Mouse (Mus musculus): Measurements from ENCODE around the gene Tmem80.

Gene Tmem80

GRCm38 (mm10) chr7:141327469-141328372, at the start of gene Tmem80, which contains the start of gene Deaf1:
Tmem80 (plus strand) TSS chr7:141327739.
Deaf1 (minus strand) TSS chr7:141327690.
- ChIA-PET CTCF (interaction anchor here in 3 of 4 experiments (0.6 to 1.7 kb wide), 9 partner anchors 11 to 150 kb away, joined by 3 to 10 read pairs (median 4); partner anchors contain the start of gene Eps8l2 (in 2 of the 3)), POLR2A (interaction anchor here (0.5 to 7.7 kb wide), 53 partner anchors 12 to 608 kb away, joined by 3 to 110 read pairs (median 4); partner anchors contain the start of genes Eps8l2 (in 3 of the 4), Rassf7 (in 2 of the 4), Taldo1 (in 2 of the 4) and Pgghg (in 1 of the 4))

DNA sequence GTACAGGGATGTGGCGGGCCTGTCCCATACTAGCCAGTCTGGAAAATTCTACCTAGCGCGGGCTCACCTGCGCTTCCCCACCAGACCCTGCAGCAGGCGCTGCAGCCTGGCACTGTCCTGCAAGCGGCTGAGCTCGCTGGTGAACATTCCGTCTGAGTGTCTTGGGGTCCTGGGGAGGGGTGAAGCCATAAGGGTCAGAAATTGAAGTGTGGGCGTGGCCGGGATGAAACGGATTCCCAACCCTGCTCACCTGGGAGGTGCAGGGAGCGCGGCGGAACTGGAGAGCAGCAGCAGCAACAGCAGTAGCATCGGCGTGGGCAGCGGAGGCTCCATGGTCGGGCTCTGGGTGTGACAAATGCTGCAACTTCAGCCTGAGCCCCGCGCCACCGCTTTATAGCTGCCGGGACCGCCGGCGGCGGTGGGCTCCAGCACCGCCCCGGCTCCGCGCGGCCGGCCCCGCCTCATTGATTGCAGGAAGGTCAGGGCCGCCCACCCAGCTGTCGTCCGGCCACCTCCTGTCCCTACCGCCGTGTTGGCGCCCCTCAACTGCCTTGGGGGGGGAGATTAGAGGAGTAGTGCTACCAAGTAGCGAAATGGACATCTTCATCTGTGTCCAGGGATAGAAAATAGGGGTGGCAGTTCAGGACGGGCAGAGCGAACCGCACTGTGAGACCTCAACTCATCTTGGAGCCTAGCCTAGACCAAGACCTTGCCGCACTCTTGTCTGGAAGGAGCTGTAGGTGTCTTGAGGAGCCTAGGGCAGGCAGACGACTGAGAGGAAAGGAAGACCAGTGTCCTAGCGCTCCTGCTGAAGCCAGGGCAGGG, 48.6 kb upstream of the Tmem80 start, which contains the start of gene Sct:
Sct (minus strand) TSS at position 368 of the 825 bp plus-strand sequence.
- POLR2A ChIA-PET, result interaction anchor here in 3 of 4 experiments (0.8 to 4.0 kb wide), 36 partner anchors 9 to 320 kb away, joined by 3 to 32 read pairs (median 4); partner anchors contain the start of genes Taldo1 (in 2 of the 3), Deaf1 (in 1 of the 3), Irf7 (in 1 of the 3) and Rassf7 (in 1 of the 3)
- CTCF ChIA-PET, result interaction anchor here (0.5 to 1.8 kb wide), 27 partner anchors 9 to 202 kb away, joined by 3 to 10 read pairs (median 3); partner anchors contain the start of genes Irf7 (in 2 of the 4), Taldo1 (in 2 of the 4) and Eps8l2 (in 1 of the 4)

DNA sequence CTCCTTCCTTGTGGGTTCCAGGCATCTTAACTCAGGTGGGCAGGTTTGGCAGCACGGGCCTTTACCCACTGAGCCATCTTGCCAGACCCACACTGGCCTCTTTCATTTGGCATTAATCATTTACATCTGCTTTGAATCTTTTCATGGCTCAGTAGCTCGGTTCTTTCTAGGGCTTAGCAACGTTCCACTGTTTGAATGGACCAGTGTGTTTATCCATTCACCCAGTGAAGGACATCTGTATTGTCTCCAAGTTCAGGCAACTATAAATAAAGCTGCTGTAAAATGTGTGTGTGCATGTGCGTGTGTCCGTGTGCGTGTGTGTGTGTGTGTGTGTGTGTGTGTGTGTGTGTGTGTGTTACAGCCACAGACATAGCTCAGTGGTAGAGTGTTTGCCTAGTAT, 46.1 kb upstream of the Tmem80 start:
- POLR2A ChIA-PET, result interaction anchor here in 2 of 4 experiments (0.6 to 1.4 kb wide), 6 partner anchors 7 to 950 kb away, joined by 3 to 4 read pairs (median 3); no protein-coding TSS in a partner anchor
- CTCF ChIA-PET, result interaction anchor here in 1 of 4 experiments (1.6 kb wide), 1 partner anchor 29 kb away, joined by 4 read pairs; no protein-coding TSS in a partner anchor

GRCm38 (mm10) chr7:141282756-141283155, 44.8 kb upstream of the Tmem80 start:
- POLR2A ChIA-PET, result interaction anchor here in 2 of 4 experiments (0.7 to 1.5 kb wide), 3 partner anchors 10 to 43 kb away, joined by 3 to 4 read pairs (median 3); no protein-coding TSS in a partner anchor
- CTCF ChIA-PET, result interaction anchor here in 2 of 4 experiments (0.5 to 0.6 kb wide), 2 partner anchors 11 to 270 kb away, joined by 4 to 7 read pairs; no protein-coding TSS in a partner anchor

DNA sequence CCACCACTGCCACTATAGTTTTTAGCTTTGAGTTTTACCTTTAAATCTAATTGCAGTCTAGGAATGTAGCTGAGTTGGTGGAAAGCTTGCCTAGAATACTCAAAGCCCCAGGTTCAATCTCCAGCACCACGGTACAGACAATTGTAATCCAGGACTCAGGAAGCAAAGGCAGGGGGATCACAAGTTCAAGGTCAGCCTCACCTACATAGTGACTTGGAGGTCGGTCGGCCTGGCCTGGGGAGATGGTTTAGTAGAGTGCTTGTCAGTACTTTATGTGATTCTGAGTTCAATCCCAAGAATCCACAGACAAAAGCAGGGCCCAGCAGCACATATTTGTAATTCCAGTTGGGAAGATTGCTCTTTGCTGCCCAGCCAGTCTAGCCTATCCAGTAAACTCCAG, 39.5 kb upstream of the Tmem80 start:
- ChIA-PET CTCF (interaction anchor here (0.6 to 1.2 kb wide), 4 partner anchors 9 to 410 kb away, joined by 3 to 5 read pairs (median 4); partner anchors contain the start of gene Sct (in 1 of the 4)), POLR2A (interaction anchor here in 1 of 4 experiments (1.0 to 1.6 kb wide), 4 partner anchors 7 to 40 kb away, joined by 3 to 7 read pairs (median 4); partner anchors contain the start of genes Deaf1, Irf7, Sct and Tmem80)

DNA sequence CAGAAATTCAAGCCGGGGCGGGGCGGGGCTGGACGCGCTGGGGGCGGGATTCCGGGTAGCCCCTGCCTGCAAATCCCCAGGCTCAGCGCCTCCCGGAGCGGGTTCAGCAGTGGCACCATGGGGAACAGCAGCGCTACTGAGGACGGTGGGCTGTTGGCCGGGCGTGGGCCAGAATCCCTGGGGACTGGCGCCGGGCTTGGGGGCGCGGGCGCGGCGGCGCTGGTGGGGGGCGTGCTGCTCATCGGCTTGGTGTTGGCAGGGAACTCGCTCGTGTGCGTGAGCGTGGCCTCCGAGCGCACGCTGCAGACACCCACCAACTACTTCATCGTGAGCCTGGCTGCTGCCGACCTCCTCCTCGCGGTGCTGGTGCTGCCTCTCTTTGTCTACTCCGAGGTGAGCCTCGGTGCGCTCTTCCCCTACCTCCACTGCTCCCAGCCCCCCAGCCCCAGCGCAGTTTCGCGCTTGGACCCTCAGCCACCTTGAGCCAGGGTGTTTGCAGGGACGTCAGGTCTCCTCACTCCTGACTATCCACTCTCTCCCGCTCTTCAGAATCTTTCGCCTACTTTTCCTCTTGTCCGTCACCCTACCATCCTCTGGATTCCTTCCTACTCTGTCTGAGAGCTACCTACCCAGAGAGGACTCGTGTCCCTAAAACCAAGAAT, 35.5 kb upstream of the Tmem80 start, which contains the start of gene Drd4:
Drd4 (plus strand) TSS at position 86 of the 662 bp plus-strand sequence.
- ChIA-PET CTCF (interaction anchor here in 1 of 4 experiments (0.6 kb wide), 1 partner anchor 13 kb away, joined by 3 read pairs; the partner anchor contains the start of gene Sct), POLR2A (interaction anchor here (0.6 to 4.2 kb wide), 12 partner anchors 9 to 212 kb away, joined by 3 to 32 read pairs (median 4); partner anchors contain the start of genes Sct (in 2 of the 4), Cdhr5 (in 1 of the 4) and Eps8l2 (in 1 of the 4))

- CTCF ChIA-PET, result interaction anchor here in 2 of 4 experiments (0.6 to 1.8 kb wide), 4 partner anchors 14 to 212 kb away, joined by 3 to 14 read pairs (median 3); partner anchors contain the start of gene Sct (in 1 of the 2)
- POLR2A ChIA-PET, result interaction anchor here (0.6 to 4.2 kb wide), 14 partner anchors 9 to 1342 kb away, joined by 3 to 32 read pairs (median 4); partner anchors contain the start of genes Eps8l2 (in 2 of the 4), Sct (in 2 of the 4) and Cdhr5 (in 1 of the 4)
These were observed 34.8 kb upstream of the Tmem80 start for GRCm38 (mm10) chr7:141292583-141293388.

GRCm38 (mm10) chr7:141293852-141294471, 33.6 kb upstream of the Tmem80 start:
- ChIA-PET CTCF (interaction anchor here in 3 of 4 experiments (0.6 to 1.8 kb wide), 6 partner anchors 11 to 98 kb away, joined by 3 to 7 read pairs (median 4); partner anchors contain the start of gene Taldo1 (in 1 of the 3)), POLR2A (interaction anchor here in 3 of 4 experiments (0.6 to 4.2 kb wide), 12 partner anchors 10 to 147 kb away, joined by 3 to 32 read pairs (median 4); partner anchors contain the start of genes Sct (in 2 of the 3), Cdhr5 (in 1 of the 3), Eps8l2 (in 1 of the 3) and Irf7 (in 1 of the 3))

GRCm38 (mm10) chr7:141294479-141294878, 33.1 kb upstream of the Tmem80 start:
- ChIA-PET CTCF (interaction anchor here in 2 of 4 experiments (0.6 to 1.8 kb wide), 3 partner anchors 11 to 98 kb away, joined by 5 to 7 read pairs (median 6); partner anchors contain the start of gene Taldo1 (in 1 of the 2)), POLR2A (interaction anchor here in 3 of 4 experiments (0.6 to 4.2 kb wide), 18 partner anchors 10 to 146 kb away, joined by 3 to 32 read pairs (median 4); partner anchors contain the start of genes Sct (in 2 of the 3), Cdhr5 (in 1 of the 3), Eps8l2 (in 1 of the 3) and Irf7 (in 1 of the 3))

- ChIA-PET POLR2A (interaction anchor here in 1 of 4 experiments (1.1 to 1.5 kb wide), 2 partner anchors 49 to 167 kb away, joined by 3 read pairs; no protein-coding TSS in a partner anchor), CTCF (interaction anchor here in 1 of 4 experiments (0.6 kb wide), 1 partner anchor 160 kb away, joined by 5 read pairs; no protein-coding TSS in a partner anchor)
These were observed 29.5 kb upstream of the Tmem80 start for GRCm38 (mm10) chr7:141297926-141298650.

- ChIA-PET POLR2A (interaction anchor here in 1 of 4 experiments (0.7 to 1.9 kb wide), 2 partner anchors 9 to 137 kb away, joined by 3 to 4 read pairs; no protein-coding TSS in a partner anchor), CTCF (no interaction called here)
These were observed 28.4 kb upstream of the Tmem80 start for GRCm38 (mm10) chr7:141299175-141299574.

DNA sequence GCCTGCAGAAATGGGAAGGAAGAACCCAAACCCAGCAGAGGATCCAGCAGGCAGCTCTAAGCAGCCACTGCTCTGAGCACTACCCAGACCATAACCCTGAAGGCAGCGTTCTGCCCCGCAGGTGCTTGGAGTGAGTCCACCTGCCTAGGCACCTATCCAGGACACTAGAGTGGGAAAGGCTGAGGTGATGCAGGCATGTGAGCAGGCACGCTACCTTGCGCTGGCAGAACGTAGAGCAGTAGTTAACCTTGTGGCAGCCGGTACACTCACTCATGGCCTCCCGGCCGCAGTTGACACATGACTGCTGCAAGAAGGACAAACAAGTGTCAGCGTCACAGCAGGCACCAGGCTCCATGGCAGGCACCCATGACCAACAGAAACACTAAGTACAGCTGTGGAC, 26.2 kb upstream of the Tmem80 start:
- POLR2A ChIA-PET, result interaction anchor here in 2 of 4 experiments (0.6 to 1.9 kb wide), 7 partner anchors 15 to 450 kb away, joined by 3 to 6 read pairs (median 4); partner anchors contain the start of genes Rassf7 (in 1 of the 2) and Sct (in 1 of the 2)
- CTCF ChIA-PET, result interaction anchor here in 2 of 4 experiments (0.6 to 0.8 kb wide), 2 partner anchors 22 to 29 kb away, joined by 3 read pairs; no protein-coding TSS in a partner anchor

DNA sequence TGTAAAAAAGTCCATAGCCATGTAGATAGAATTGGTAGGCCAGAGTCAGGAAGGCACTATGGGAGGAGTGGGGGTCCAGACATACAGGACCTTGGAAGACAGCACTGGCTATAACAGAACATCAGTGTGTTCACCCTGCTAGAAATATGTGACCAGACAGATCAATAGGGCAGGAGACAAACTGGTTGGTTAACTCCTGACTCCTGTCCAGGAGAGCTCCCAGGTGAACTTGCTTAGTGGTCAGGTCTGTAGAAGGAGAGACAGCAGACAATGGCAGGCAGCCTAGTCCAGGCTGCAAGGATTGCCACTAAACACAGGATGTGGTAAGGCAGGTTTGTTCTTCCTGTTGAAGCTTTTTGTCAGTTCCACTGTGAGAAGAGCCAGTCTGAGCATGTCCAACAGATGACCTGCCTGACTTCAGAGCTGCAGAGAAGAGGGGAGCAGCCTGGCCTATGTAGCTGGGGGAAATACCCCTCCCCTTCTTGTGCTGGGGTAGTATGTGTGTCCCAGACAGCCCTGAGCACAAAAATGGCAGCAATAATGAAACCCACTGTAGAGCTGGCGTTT, 24.8 kb upstream of the Tmem80 start:
- ChIA-PET POLR2A (interaction anchor here in 3 of 4 experiments (0.6 to 3.0 kb wide), 17 partner anchors 8 to 166 kb away, joined by 3 to 11 read pairs (median 3); partner anchors contain the start of genes Deaf1 (in 2 of the 3), Tmem80 (in 2 of the 3), Cdhr5 (in 1 of the 3) and Drd4 (in 1 of the 3)), CTCF (interaction anchor here in 1 of 4 experiments (1.1 kb wide), 1 partner anchor 24 kb away, joined by 3 read pairs; the partner anchor contains the start of gene Sct)

Measured in embryonic stem cell, embryonic (primary cell).